Mouse (Mus musculus) lung, embryonic 14.5 days (tissue): ENCODE measurements at regions not wholly inside any gene's neighbourhood (a gene's known extent, or its start where the extent isn't known, plus 50 kb on each side); places are given as distances from the start of the nearest gene placed in this dataset.

ENCODE experiments used
- ATAC-seq: fragments of 200-750 bp; cut with Nextera tagmentation; 2 replicates; pipeline ENCODE4 v1.8.0; 2017; ENCODE audit warnings: mild to moderate bottlenecking, moderate TSS enrichment, moderate library complexity; ENCODE audit not compliant: insufficient read depth
- DNase-seq: peaks from one replicate; pipeline ENCODE4 v3.0.0-alpha.2; 2015
- H3K27ac ChIP-seq: fragments of 300-500 bp; sonication (generic); 2 replicates; pipeline ENCODE4 v1.5.1; 2014; ENCODE audit warnings: low read depth, mild to moderate bottlenecking, moderate library complexity
- H3K27me3 ChIP-seq: fragments of 300-500 bp; sonication (generic); 2 replicates; pipeline ENCODE4 v1.6.1; 2014; ENCODE audit warnings: low read length, control low read depth; ENCODE audit not compliant: insufficient read depth
- H3K36me3 ChIP-seq: fragments of 300-500 bp; sonication (generic); 2 replicates; pipeline ENCODE4 v1.6.1; 2014; ENCODE audit warnings: control low read depth; ENCODE audit not compliant: insufficient read depth
- H3K4me1 ChIP-seq: fragments of 300-500 bp; sonication (generic); 2 replicates; pipeline ENCODE4 v1.6.1; 2014; ENCODE audit warnings: antibody characterized with exemption, control low read depth; ENCODE audit not compliant: insufficient read depth
- H3K4me2 ChIP-seq: fragments of 300-500 bp; sonication (generic); 2 replicates; pipeline ENCODE4 v1.6.1; 2014; ENCODE audit warnings: mild to moderate bottlenecking
- H3K4me3 ChIP-seq: fragments of 300-500 bp; sonication (generic); 2 replicates; pipeline ENCODE4 v1.5.1; 2014; ENCODE audit warnings: low read depth, low read length
- H3K9ac ChIP-seq: fragments of 300-500 bp; sonication (generic); 2 replicates; pipeline ENCODE4 v1.6.1; 2014
- H3K9me3 ChIP-seq: fragments of 300-500 bp; sonication (generic); 2 replicates; pipeline ENCODE4 v1.6.1; 2016; ENCODE audit warnings: low read depth, low read length, control low read depth
- CTCF ChIP-seq: IDR thresholded peaks from 2 replicates; pipeline ENCODE4 v1.5.1; 2016; ENCODE audit warnings: antibody characterized with exemption, low read depth
- WGBS: fragments of 180-500 bp; shearing (Covaris S2); extraction: QIAGEN DNeasy Blood & Tissue Kit; methylation state at CpG from one replicate; pipeline ENCODE4 v1.1.7; 2014; 5-methylcytosine and 5-hydroxymethylcytosine counted together

DNA sequence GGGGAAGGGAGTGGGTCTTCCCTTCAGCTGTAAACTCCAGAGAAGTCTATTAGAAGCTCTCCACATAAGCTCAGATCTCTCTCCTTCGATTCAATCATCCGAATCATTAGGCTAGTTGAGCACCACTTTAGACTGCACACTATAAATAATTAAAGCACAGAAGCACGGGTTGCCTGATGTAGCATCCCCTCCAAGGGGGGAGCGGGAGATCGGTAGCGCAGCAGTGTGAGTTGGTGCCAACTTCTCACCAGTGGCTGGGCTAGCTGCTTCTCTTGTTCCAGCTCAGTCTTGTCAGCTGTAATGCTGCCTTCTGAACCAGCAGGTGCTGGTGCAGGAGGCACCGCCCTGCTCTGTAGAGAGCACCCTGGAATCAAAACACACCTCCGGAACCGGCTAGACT, 78.6 kb downstream of the A830031A19Rik start:
- no peaks in the 10 kb centered on the region for H3K36me3 ChIP-seq
- no peak overlapping the region for H3K27ac ChIP-seq
- H3K4me1 ChIP-seq, result no peaks in the 10 kb centered on the region
- ATAC-seq, result no peak
- DNase-seq, result no peak
- TF ChIP-seq CTCF, result no peak
- H3K9ac ChIP-seq, result no peak overlapping the region
- whole genome bisulfite sequencing, result 76% methylated on average over 9 of the region's 9 CpGs
- H3K4me2 ChIP-seq, result no peak overlapping the region
- no peaks in the 10 kb centered on the region for H3K27me3 ChIP-seq
- no peak overlapping the region for H3K4me3 ChIP-seq
- H3K9me3 ChIP-seq, result no peaks in the 10 kb centered on the region

DNA sequence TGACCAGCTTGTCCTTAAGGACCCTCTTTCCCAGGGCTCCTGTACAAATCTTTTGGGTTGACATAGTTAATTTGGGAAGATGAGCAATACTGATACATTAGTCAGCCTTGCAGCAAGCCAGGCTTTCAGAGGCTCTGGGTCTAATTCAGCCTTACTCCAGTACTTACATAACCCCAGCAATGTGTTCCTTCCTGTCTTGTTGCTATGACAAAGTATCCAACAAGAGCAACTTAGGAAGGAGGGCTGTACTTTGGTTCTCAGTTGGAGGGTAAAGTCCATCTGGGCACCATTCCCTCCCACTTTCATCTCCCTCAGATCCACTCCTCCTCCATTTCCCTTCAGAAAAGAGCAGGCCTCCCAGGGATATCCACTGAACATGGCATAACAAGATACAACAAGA, 80.7 kb downstream of the A830031A19Rik start:
- no peak overlapping the region for H3K4me2 ChIP-seq
- DNase-seq (no peak), ATAC-seq (no peak)
- TF ChIP-seq CTCF, result no peak
- no peak overlapping the region for H3K27ac ChIP-seq
- H3K4me3 ChIP-seq, result no peak overlapping the region
- H3K4me1 ChIP-seq, result no peaks in the 10 kb centered on the region
- no peaks in the 10 kb centered on the region for H3K36me3 ChIP-seq
- no peak overlapping the region for H3K9ac ChIP-seq
- H3K27me3 ChIP-seq, result no peaks in the 10 kb centered on the region
- no peaks in the 10 kb centered on the region for H3K9me3 ChIP-seq

DNA sequence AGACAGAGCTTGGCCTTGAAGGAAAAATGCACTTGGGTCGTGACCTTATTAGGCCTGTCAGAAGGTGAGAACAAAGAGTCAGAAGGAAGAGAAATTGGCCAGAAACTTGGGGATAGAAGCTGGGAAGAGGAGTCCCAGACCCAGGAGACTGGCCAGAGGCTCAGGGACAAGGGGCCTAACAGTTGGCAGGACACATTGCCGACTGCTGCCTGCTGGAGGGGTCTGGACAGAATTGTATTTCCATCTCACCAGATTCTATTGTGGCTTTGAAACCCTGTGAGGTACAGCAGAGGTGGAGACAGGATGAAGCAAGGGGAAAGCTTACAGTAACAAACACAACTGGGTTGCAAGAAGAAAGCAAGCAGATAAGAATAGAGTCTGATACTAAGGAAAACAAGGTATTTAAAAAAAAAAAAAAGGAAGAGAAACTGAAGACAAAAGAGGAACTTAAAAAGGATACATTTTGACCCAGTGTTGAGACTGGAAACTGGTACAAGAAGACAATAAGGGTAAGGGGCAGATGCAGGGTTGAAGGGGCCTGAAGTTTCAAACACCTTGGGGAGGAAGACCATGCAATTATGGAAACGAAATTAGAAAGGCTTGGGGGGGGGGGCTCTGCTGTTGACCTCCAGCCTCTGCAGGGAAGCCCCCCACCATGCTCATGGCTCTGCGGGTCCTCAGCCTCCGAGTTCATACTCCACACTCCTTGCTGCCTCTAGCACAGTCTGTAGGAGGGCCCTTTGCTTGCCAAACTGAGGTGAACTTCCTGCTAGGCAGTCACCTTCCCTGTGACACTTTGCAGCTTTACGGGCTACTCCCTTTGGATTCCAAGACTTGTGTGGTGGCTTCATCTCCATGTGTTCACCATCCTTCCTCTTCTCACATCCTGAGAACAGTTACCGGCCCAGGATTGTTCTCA, 87.1 kb downstream of the A830031A19Rik start:
- ATAC-seq, result no peak
- Histone ChIP-seq H3K4me2 (no peak overlapping the region), H3K9me3 (no peaks in the 10 kb centered on the region), H3K36me3 (no peaks in the 10 kb centered on the region), H3K9ac (no peak overlapping the region), H3K4me3 (no peak overlapping the region), H3K27ac (no peak overlapping the region), H3K4me1 (no peaks in the 10 kb centered on the region), H3K27me3 (no peaks in the 10 kb centered on the region)
- WGBS, result 55% methylated on average over 7 of the region's 7 CpGs
- DNase-seq, result no peak
- TF ChIP-seq CTCF, result no peak

DNA sequence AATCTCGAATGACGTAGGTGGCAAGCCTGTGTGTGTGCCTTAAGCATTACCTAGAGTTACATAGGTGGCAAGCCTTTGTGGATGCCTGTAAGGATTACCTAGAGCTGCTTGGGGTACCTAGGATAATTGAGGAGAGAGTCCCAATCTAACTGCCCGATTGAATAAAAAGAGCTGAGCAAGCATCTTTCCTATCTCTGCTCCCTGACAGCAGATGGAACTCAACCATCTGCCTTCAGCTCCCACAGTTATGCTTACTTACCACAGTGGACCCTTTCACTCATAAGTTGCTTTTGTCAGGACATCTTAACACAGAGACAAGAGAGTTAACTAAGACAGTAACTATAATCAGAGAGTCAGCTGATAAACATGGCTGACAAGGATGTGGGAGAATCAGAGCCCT, 89.6 kb downstream of the A830031A19Rik start:
- Histone ChIP-seq H3K4me1 (no peaks in the 10 kb centered on the region), H3K9me3 (no peaks in the 10 kb centered on the region), H3K36me3 (no peaks in the 10 kb centered on the region), H3K4me3 (no peak overlapping the region), H3K27ac (no peak overlapping the region), H3K27me3 (no peaks in the 10 kb centered on the region), H3K4me2 (no peak overlapping the region), H3K9ac (no peak overlapping the region)
- no peak for DNase-seq
- WGBS, result 87% methylated on average over 3 of the region's 3 CpGs
- no peak for TF ChIP-seq CTCF
- ATAC-seq, result no peak

DNA sequence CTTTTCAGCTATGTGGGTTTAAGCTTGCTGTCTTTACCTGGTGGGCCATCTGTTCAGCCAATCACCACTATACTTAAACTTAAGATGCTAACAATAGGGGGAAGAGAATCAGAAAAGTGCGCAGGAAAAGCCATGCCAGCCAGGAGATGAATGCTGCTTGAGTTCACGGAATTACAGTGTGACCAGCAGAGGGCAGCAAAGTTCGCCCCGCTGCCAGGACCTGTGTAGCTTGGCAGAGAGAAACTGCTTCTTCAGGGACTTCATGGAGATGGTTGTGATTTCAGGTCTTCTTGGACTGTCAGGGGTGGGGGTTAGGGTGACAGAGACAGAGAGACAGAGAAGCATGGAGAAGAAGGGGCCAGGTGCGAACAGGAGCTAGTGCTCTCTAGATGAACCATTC, 84.3 kb upstream of the Papolg start:
- DNase-seq, result peak; percentile 89
- Histone ChIP-seq H3K4me1 (no peaks in the 10 kb centered on the region), H3K9me3 (no peaks in the 10 kb centered on the region), H3K27me3 (no peaks in the 10 kb centered on the region), H3K36me3 (no peaks in the 10 kb centered on the region), H3K4me3 (no peak overlapping the region), H3K9ac (no peak overlapping the region), H3K27ac (no peak overlapping the region), H3K4me2 (no peak overlapping the region)
- ATAC-seq, result peak; percentile 78
- 13% methylated on average over 5 of the region's 5 CpGs for WGBS
- TF ChIP-seq CTCF, result peak; percentile 92

DNA sequence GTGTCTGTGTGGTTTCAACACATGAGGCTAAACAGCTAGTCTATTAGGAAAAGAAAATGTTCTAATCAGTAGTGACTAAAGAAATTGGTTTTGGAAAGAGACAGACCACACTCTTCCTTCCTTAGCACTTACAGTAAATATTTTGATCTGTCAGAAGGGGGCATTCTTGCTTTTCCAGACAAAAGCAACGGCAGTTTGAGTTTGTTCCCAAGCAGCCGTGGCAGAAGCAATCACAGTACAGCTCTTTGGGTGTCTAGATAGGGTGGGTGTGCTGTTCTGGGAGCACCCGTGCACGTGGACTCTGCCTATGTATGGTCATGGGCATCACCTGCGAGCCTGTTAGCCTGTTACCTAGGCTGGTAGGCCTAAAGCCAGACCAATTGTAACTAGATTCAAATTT, 83.2 kb upstream of the Papolg start:
- H3K27ac ChIP-seq, result no peak overlapping the region
- no peak overlapping the region for H3K9ac ChIP-seq
- 57% methylated on average over 5 of the region's 5 CpGs for WGBS
- H3K36me3 ChIP-seq, result no peaks in the 10 kb centered on the region
- DNase-seq (no peak), ATAC-seq (no peak)
- no peaks in the 10 kb centered on the region for H3K4me1 ChIP-seq
- H3K9me3 ChIP-seq, result no peaks in the 10 kb centered on the region
- H3K4me2 ChIP-seq, result no peak overlapping the region
- no peak overlapping the region for H3K4me3 ChIP-seq
- H3K27me3 ChIP-seq, result no peaks in the 10 kb centered on the region
- TF ChIP-seq CTCF, result no peak

DNA sequence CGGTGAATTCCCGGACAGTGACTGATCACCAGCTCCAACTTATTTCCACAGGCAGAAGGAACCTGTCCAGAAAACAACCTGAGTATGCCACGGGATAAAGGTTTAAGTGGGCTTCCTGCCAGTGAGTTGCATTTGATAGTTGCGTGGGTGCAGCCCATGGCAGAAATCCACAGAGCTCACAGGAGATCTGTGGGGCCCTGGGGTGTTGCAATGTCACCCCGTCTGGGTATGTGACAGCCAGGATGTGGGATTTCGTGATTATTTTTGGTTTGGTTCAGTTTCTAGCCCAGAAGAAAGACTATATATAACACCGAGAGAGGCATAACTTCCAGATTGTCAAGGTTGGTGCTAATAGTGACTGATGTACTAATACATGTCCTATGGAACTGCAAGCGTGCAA, 82.0 kb upstream of the Papolg start:
- Histone ChIP-seq H3K36me3 (no peaks in the 10 kb centered on the region), H3K4me2 (no peak overlapping the region), H3K4me3 (no peak overlapping the region), H3K4me1 (no peaks in the 10 kb centered on the region), H3K9ac (no peak overlapping the region), H3K9me3 (no peaks in the 10 kb centered on the region), H3K27me3 (no peaks in the 10 kb centered on the region), H3K27ac (no peak overlapping the region)
- DNase-seq, result no peak
- TF ChIP-seq CTCF, result no peak
- 71% methylated on average over 8 of the region's 8 CpGs for WGBS
- no peak for ATAC-seq
